Comparison of ENCODE assay signal across 9 mouse cellular contexts in genomic region chr8:70598722-70599121, GRCm38 (mm10). TPM values are rescaled to one million over a fixed set of nuclear protein-coding genes. Genes with fewer than 3 reads are reported as not detected.
A peak's percentile ranks its signal among the peaks of the same experiment; 100 is the strongest.
DNase-seq lines count a peak whose midpoint lies in the region; ATAC-seq and TF ChIP-seq lines count a peak whose summit lies in the region.
"Had no signal": no experiment of that assay in that cellular context is flagged by ENCODE, and none has a peak within 500 bp of the region (broad histone marks: within the 10 kb centered on the region; RNA-seq: fewer than 3 reads in every experiment).

No protein-coding gene starts in this region.

- no peak overlapping the region for H3K27ac ChIP-seq in heart, embryonic 14.5 days (replicated peaks in 1 of 2; ENCODE audit: control insufficient read depth in 1 of 2, insufficient read depth in 1 of 2, low read depth in 2 of 2, low read length in 2 of 2)
- H3K27ac ChIP-seq in heart, adult 2 months: no peak overlapping the region
- peak overlapping the region; percentile 63; the same call in 1 of the 2 replicates for H3K27ac ChIP-seq in forebrain, embryonic 12.5 days
- peak overlapping the region; percentile 43; the same call in 1 of the 2 replicates for H3K27ac ChIP-seq in liver, embryonic 12.5 days

- H3K79me2 ChIP-seq in heart, adult 2 months (replicated peaks; ENCODE audit: control insufficient read depth, insufficient read depth, low read length): no peaks in the 10 kb centered on the region

- no peak for DNase-seq in heart, adult 2 months
- DNase-seq in cerebellum, adult 9-11 months: no peak
- DNase-seq in adrenal gland, postnatal 4 days (ENCODE audit: low spot score in 2 of 2): no peak
- no peak for DNase-seq in thymus, postnatal 14 days

- WGBS in heart, embryonic 14.5 days: 27% methylated on average over 10 of the region's 10 CpGs
- WGBS in heart, adult 2 months: 61% methylated on average over 10 of the region's 10 CpGs
- WGBS in forebrain, embryonic 12.5 days: 13% methylated on average over 10 of the region's 10 CpGs
- WGBS in liver, embryonic 12.5 days (ENCODE audit: insufficient replicate concordance): 69% methylated on average over 10 of the region's 10 CpGs

- peak overlapping the region; percentile 86 for H3K9ac ChIP-seq in heart, embryonic 14.5 days (ENCODE audit: low read length)
- H3K9ac ChIP-seq in heart, adult 2 months (ENCODE audit: low read depth, low read length): no peak overlapping the region
- peak overlapping the region; percentile 78 for H3K9ac ChIP-seq in forebrain, embryonic 12.5 days
- H3K9ac ChIP-seq in liver, embryonic 12.5 days: no peak overlapping the region

- TF ChIP-seq POLR2A in heart, adult 2 months (IDR thresholded peaks at IDR 0.05; ENCODE audit: insufficient read depth, low read depth, low read length): no peak

- peaks cover 25 to 52% of the 10 kb centered on the region in 2 experiments for H3K4me1 ChIP-seq in heart, embryonic 14.5 days (ENCODE audit: control insufficient read depth in 2 of 2, insufficient read depth in 2 of 2, low read length in 2 of 2)
- H3K4me1 ChIP-seq in heart, adult 2 months (ENCODE audit: control insufficient read depth, insufficient read depth, low read length): peaks cover 4% of the 10 kb centered on the region
- H3K4me1 ChIP-seq in E14TG2a.4 (replicated peaks; ENCODE audit: low read depth, low read length): peaks cover 87% of the 10 kb centered on the region
- H3K4me1 ChIP-seq in forebrain, embryonic 12.5 days: peaks cover 78% of the 10 kb centered on the region
- H3K4me1 ChIP-seq in liver, embryonic 12.5 days: peaks cover 89% of the 10 kb centered on the region

- H3K36me3 ChIP-seq in heart, embryonic 14.5 days (ENCODE audit: control insufficient read depth, insufficient read depth, low read length): peaks cover 40% of the 10 kb centered on the region
- H3K36me3 ChIP-seq in heart, adult 2 months (ENCODE audit: control insufficient read depth, insufficient read depth, low read length): no peaks in the 10 kb centered on the region
- H3K36me3 ChIP-seq in E14TG2a.4 (ENCODE audit: insufficient read depth, low read length): peaks cover 63% of the 10 kb centered on the region
- H3K36me3 ChIP-seq in forebrain, embryonic 12.5 days (replicated peaks): peaks cover 27% of the 10 kb centered on the region
- H3K36me3 ChIP-seq in liver, embryonic 12.5 days: peaks cover 69% of the 10 kb centered on the region

- TF ChIP-seq CTCF in heart, adult 2 months (IDR thresholded peaks at IDR 0.05): no peak
- peak; percentile 11; the same call in 1 of the 2 replicates for TF ChIP-seq CTCF in E14TG2a.4 (conservative IDR thresholded peaks at IDR 0.05; ENCODE audit: low read length)

- no peak for TF ChIP-seq EP300 in heart, adult 2 months (IDR thresholded peaks at IDR 0.05; ENCODE audit: insufficient read depth, low read depth, low read length)

- ATAC-seq in heart, embryonic 14.5 days (ENCODE audit: insufficient number of reproducible peaks, insufficient read depth, low FRiP score, low read depth): no peak
- ATAC-seq in forebrain, embryonic 12.5 days (ENCODE audit: low FRiP score): 0 out of 2 replicates have a peak, but pooled peaks have one; percentile 3
- no peak for ATAC-seq in liver, embryonic 12.5 days

- peak overlapping the region; percentile 6 to 56; a peak in 3 of 4 replicates for H3K4me3 ChIP-seq in heart, embryonic 14.5 days (ENCODE audit: control insufficient read depth in 1 of 2, insufficient read depth in 1 of 2, low read depth in 1 of 2, low read length in 2 of 2)
- H3K4me3 ChIP-seq in heart, adult 2 months: no peak overlapping the region
- H3K4me3 ChIP-seq in E14TG2a.4 (replicated peaks; ENCODE audit: low read length): peak overlapping the region; percentile 93
- peak overlapping the region; percentile 51 for H3K4me3 ChIP-seq in forebrain, embryonic 12.5 days (replicated peaks)
- H3K4me3 ChIP-seq in liver, embryonic 12.5 days: no peak overlapping the region

- H3K9me3 ChIP-seq in heart, embryonic 14.5 days (ENCODE audit: control insufficient read depth, low read length): no peaks in the 10 kb centered on the region
- H3K9me3 ChIP-seq in E14TG2a.4 (ENCODE audit: low read length): no peaks in the 10 kb centered on the region
- H3K9me3 ChIP-seq in forebrain, embryonic 12.5 days: no peaks in the 10 kb centered on the region
- H3K9me3 ChIP-seq in liver, embryonic 12.5 days (replicated peaks): no peaks in the 10 kb centered on the region

- H3K4me2 ChIP-seq in heart, embryonic 14.5 days (ENCODE audit: low read length): peak overlapping the region; percentile 91
- peak overlapping the region; percentile 86 for H3K4me2 ChIP-seq in forebrain, embryonic 12.5 days
- peak overlapping the region; percentile 61 for H3K4me2 ChIP-seq in liver, embryonic 12.5 days

- H3K27me3 ChIP-seq in heart, embryonic 14.5 days (ENCODE audit: control insufficient read depth, insufficient read depth, low read length): no peaks in the 10 kb centered on the region
- H3K27me3 ChIP-seq in heart, adult 2 months (ENCODE audit: control insufficient read depth, insufficient read depth, low read length): no peaks in the 10 kb centered on the region
- H3K27me3 ChIP-seq in E14TG2a.4 (ENCODE audit: insufficient read depth, low read length): peaks cover 15% of the 10 kb centered on the region
- H3K27me3 ChIP-seq in forebrain, embryonic 12.5 days: peaks cover 25% of the 10 kb centered on the region
- H3K27me3 ChIP-seq in liver, embryonic 12.5 days (replicated peaks): no peaks in the 10 kb centered on the region
- H3K27me3 ChIP-seq: CH12.LX had no signal

- intact Hi-C loops in heart, adult 2 months (cut with DNase I): loop anchor here (10.0 kb wide), 1 partner anchor 54 kb away; no protein-coding TSS in a partner anchor

RNA-seq across cellular contexts. Expression of gene Isyna1, which starts 4.5 kb away (rescaled TPM):
- 59.5 and 69.8 TPM in 2 replicates for polyA plus RNA-seq in heart, embryonic 14.5 days (2014; fragmentation: Nextera tagmentation; extraction: Ambion mirVana)
- 10 to 100 TPM; 26.7 to 28.3 TPM for total RNA-seq in heart, adult 2 months (2021)
- 40.3 and 41.6 TPM in 2 replicates for polyA plus RNA-seq in heart, adult 2 months (2012; rRNA removed)
- polyA plus RNA-seq in forebrain, embryonic 12.5 days (2016; fragmentation: Nextera tagmentation; extraction: Ambion mirVana): 101 and 107 TPM in 2 replicates
- polyA plus RNA-seq in liver, embryonic 12.5 days (2016; fragmentation: Nextera tagmentation; extraction: Ambion mirVana): 114 and 115 TPM in 2 replicates
- total RNA-seq in adrenal gland, postnatal 4 days (2021): 10 to 100 TPM; 82.6 to 88.9 TPM

RNA-seq across cellular contexts. Expression of gene Ssbp4, which starts 9.9 kb away (rescaled TPM):
- polyA plus RNA-seq in heart, embryonic 14.5 days (2014; fragmentation: Nextera tagmentation; extraction: Ambion mirVana): 83.7 and 85.8 TPM in 2 replicates
- total RNA-seq in heart, adult 2 months (2021): 10 to 100 TPM; 34.6 to 35.8 TPM
- polyA plus RNA-seq in heart, adult 2 months (2012; rRNA removed): 45.6 and 72.8 TPM in 2 replicates
- 97.4 and 106 TPM in 2 replicates for polyA plus RNA-seq in forebrain, embryonic 12.5 days (2016; fragmentation: Nextera tagmentation; extraction: Ambion mirVana)
- 96.4 and 98.0 TPM in 2 replicates for polyA plus RNA-seq in liver, embryonic 12.5 days (2016; fragmentation: Nextera tagmentation; extraction: Ambion mirVana)
- total RNA-seq in adrenal gland, postnatal 4 days (2021): 100 to 1,000 TPM; 137 to 154 TPM

RNA-seq across cellular contexts. Expression of gene Lrrc25, which starts 17.2 kb away (rescaled TPM):
- polyA plus RNA-seq in heart, embryonic 14.5 days (2014; fragmentation: Nextera tagmentation; extraction: Ambion mirVana): 1.3 and 3.2 TPM in 2 replicates
- total RNA-seq in heart, adult 2 months (2021): 1 to 10 TPM; 1.6 to 1.8 TPM
- 3.6 and 4.5 TPM in 2 replicates for polyA plus RNA-seq in heart, adult 2 months (2012; rRNA removed)
- polyA plus RNA-seq in forebrain, embryonic 12.5 days (2016; fragmentation: Nextera tagmentation; extraction: Ambion mirVana): 0.31 and 0.45 TPM in 2 replicates
- polyA plus RNA-seq in liver, embryonic 12.5 days (2016; fragmentation: Nextera tagmentation; extraction: Ambion mirVana): 4.1 and 4.6 TPM in 2 replicates
- 1 to 10 TPM; 2.9 to 3.8 TPM for total RNA-seq in adrenal gland, postnatal 4 days (2021)

RNA-seq across cellular contexts. Expression of gene Gdf15, which starts 33.5 kb away (rescaled TPM):
- polyA plus RNA-seq in heart, embryonic 14.5 days (2014; fragmentation: Nextera tagmentation; extraction: Ambion mirVana): 1.1 TPM in 2 replicates
- 1 to 10 TPM; 1.1 to 2.0 TPM for total RNA-seq in heart, adult 2 months (2021)
- 0.38 and 3.8 TPM in 2 replicates for polyA plus RNA-seq in heart, adult 2 months (2012; rRNA removed)
- 0.14 TPM in 1 of 2 replicates, not detected in the other for polyA plus RNA-seq in forebrain, embryonic 12.5 days (2016; fragmentation: Nextera tagmentation; extraction: Ambion mirVana)
- 4.4 and 4.9 TPM in 2 replicates for polyA plus RNA-seq in liver, embryonic 12.5 days (2016; fragmentation: Nextera tagmentation; extraction: Ambion mirVana)
- 1 to 10 TPM in 1 of 2 experiments, under 1 TPM in 1; 0.59 to 1.8 TPM for total RNA-seq in adrenal gland, postnatal 4 days (2021)

RNA-seq across cellular contexts. Expression of gene Ell, which starts 59.5 kb away (rescaled TPM):
- polyA plus RNA-seq in heart, embryonic 14.5 days (2014; fragmentation: Nextera tagmentation; extraction: Ambion mirVana): 13.0 and 13.2 TPM in 2 replicates
- total RNA-seq in heart, adult 2 months (2021): 10 to 100 TPM in 1 of 2 experiments, 1 to 10 TPM in 1; 9.6 to 12.0 TPM
- 12.7 and 13.8 TPM in 2 replicates for polyA plus RNA-seq in heart, adult 2 months (2012; rRNA removed)
- polyA plus RNA-seq in forebrain, embryonic 12.5 days (2016; fragmentation: Nextera tagmentation; extraction: Ambion mirVana): 18.8 and 19.9 TPM in 2 replicates
- polyA plus RNA-seq in liver, embryonic 12.5 days (2016; fragmentation: Nextera tagmentation; extraction: Ambion mirVana): 13.1 TPM in 2 replicates
- 10 to 100 TPM; 31.0 to 32.4 TPM for total RNA-seq in adrenal gland, postnatal 4 days (2021)

Comparison
In these comparisons a context has a peak if more than half of its experiments do, and no peak if none do; other contexts are left out.
1. H3K4me3 ChIP-seq: peak in heart, embryonic 14.5 days (2 of 2), E14TG2a.4 (single experiment) and forebrain, embryonic 12.5 days (single experiment); none in heart, adult 2 months (single experiment) and liver, embryonic 12.5 days (single experiment).
2. H3K9ac ChIP-seq: peak in heart, embryonic 14.5 days (single experiment) and forebrain, embryonic 12.5 days (single experiment); none in heart, adult 2 months (single experiment) and liver, embryonic 12.5 days (single experiment).
3. H3K27ac ChIP-seq: peak in forebrain, embryonic 12.5 days (single experiment) and liver, embryonic 12.5 days (single experiment); none in heart, embryonic 14.5 days (0 of 2) and heart, adult 2 months (single experiment).
4. Peak in every context shown above with its lines, with median percentiles within 50 percentile points of each other: H3K4me2 ChIP-seq.